Mouse (Mus musculus) embryonic facial prominence, embryonic 12.5 days (tissue): Measurements from ENCODE around the gene Ebpl. TPM values are rescaled to one million over a fixed set of nuclear protein-coding genes. Genes with fewer than 3 reads are reported as not detected.

Experiments
- ATAC-seq: fragments of 200-750 bp; cut with Nextera tagmentation; 2 replicates; pipeline ENCODE4 v1.8.0; 2017; ENCODE audit not compliant: insufficient number of reproducible peaks, insufficient read depth, low FRiP score, low TSS enrichment
- H3K27ac ChIP-seq: fragments of 300-500 bp; sonication (generic); 2 replicates; pipeline ENCODE4 v1.5.1; 2016; ENCODE audit warnings: mild to moderate bottlenecking
- H3K27me3 ChIP-seq: fragments of 300-500 bp; sonication (generic); 2 replicates; pipeline ENCODE4 v1.6.1; 2016; ENCODE audit warnings: mild to moderate bottlenecking, moderate library complexity
- H3K36me3 ChIP-seq: fragments of 300-500 bp; sonication (generic); 2 replicates; pipeline ENCODE4 v1.6.1; 2016; ENCODE audit warnings: mild to moderate bottlenecking
- H3K4me1 ChIP-seq: fragments of 300-500 bp; sonication (generic); 2 replicates; pipeline ENCODE4 v1.6.1; 2016
- H3K4me2 ChIP-seq: fragments of 300-500 bp; sonication (generic); replicated peaks from 2 replicates; pipeline ENCODE4 v1.6.1; 2016; ENCODE audit warnings: mild to moderate bottlenecking, moderate library complexity
- H3K4me3 ChIP-seq: fragments of 300-500 bp; sonication (generic); 2 replicates; pipeline ENCODE4 v1.5.1; 2016; ENCODE audit warnings: mild to moderate bottlenecking
- H3K9ac ChIP-seq: fragments of 300-500 bp; sonication (generic); 2 replicates; pipeline ENCODE4 v1.6.1; 2016; ENCODE audit warnings: mild to moderate bottlenecking, moderate library complexity
- H3K9me3 ChIP-seq: fragments of 300-500 bp; sonication (generic); 2 replicates; pipeline ENCODE4 v1.6.1; 2016; ENCODE audit warnings: mild to moderate bottlenecking, moderate library complexity
- WGBS: fragments of 180-500 bp; shearing (Covaris S2); methylation state at CpG from one replicate; pipeline ENCODE4 v1.1.7; 2016; 5-methylcytosine and 5-hydroxymethylcytosine counted together
- polyA plus RNA-seq: library from polyadenylated mRNA; unstranded; fragments of >200 nt; fragmentation: Nextera tagmentation; extraction: Ambion mirVana; gene quantifications from 2 replicates; pipeline ENCODE4 v1.2.1, GENCODE M21; 2016

The Ebpl gene
- polyA plus RNA-seq, 1 experiment from 2014 or later: 13.9 TPM

DNA sequence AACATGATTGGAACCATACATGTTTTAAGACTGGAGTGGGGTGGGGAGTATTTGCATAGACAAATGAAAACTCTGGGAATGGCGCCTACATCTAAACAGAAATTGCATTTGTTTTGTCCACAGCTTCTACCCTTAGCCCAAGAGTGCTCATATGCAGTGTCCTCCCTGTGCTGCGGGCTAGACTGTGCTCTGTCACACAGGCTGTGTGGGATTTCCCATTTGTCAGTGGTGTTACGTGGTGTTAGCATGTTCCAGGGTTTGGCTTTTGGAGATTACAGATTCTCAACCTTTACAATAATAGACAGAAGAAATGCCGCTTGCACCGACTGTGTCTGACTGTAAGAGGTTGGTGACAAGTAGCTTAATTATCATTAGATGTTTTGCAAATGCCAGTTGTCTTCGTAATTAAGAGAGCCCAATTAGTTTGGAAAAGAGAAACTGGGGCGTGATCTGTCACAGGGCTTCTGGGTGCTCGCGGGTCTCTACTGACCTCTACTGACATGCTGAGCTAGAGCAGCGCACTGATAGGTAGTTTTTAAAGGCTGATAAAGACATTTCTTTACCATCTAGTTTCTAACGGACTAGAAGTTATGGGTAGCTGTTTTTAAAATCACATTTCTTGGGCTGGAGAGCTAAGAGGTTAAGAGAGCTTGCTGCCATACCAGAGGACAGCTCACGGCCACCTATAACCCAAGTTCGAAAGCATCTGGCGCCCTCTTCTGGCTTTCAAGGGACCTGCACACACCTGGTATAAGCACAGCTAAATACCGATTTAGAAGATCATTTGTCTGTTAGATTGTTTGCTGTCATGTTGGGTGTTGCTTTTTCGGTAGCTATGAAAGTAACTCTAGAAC is 66.1 kb downstream of the Ebpl start:
- no peaks in the 10 kb centered on the region for H3K27me3 ChIP-seq
- H3K4me2 ChIP-seq: 0 out of 2 replicates have a peak overlapping the region, but pooled peaks have one; percentile 13
- H3K36me3 ChIP-seq: no peaks in the 10 kb centered on the region
- H3K9ac ChIP-seq: no peak overlapping the region
- no peak overlapping the region for H3K4me3 ChIP-seq
- no peaks in the 10 kb centered on the region for H3K9me3 ChIP-seq
- no peak overlapping the region for H3K27ac ChIP-seq
- 50% methylated on average over 16 of the region's 16 CpGs for WGBS
- ATAC-seq: no peak
- H3K4me1 ChIP-seq: no peaks in the 10 kb centered on the region

GRCm38 (mm10) chr14:61290664-61291063 is 69.6 kb downstream of the Ebpl start:
- Histone ChIP-seq H3K27me3 (no peaks in the 10 kb centered on the region), H3K4me1 (no peaks in the 10 kb centered on the region), H3K27ac (no peak overlapping the region), H3K36me3 (no peaks in the 10 kb centered on the region), H3K4me3 (no peak overlapping the region), H3K9ac (no peak overlapping the region), H3K4me2 (no peak overlapping the region), H3K9me3 (no peaks in the 10 kb centered on the region)
- no peak for ATAC-seq
- WGBS: 74% methylated on average over 3 of the region's 3 CpGs

DNA sequence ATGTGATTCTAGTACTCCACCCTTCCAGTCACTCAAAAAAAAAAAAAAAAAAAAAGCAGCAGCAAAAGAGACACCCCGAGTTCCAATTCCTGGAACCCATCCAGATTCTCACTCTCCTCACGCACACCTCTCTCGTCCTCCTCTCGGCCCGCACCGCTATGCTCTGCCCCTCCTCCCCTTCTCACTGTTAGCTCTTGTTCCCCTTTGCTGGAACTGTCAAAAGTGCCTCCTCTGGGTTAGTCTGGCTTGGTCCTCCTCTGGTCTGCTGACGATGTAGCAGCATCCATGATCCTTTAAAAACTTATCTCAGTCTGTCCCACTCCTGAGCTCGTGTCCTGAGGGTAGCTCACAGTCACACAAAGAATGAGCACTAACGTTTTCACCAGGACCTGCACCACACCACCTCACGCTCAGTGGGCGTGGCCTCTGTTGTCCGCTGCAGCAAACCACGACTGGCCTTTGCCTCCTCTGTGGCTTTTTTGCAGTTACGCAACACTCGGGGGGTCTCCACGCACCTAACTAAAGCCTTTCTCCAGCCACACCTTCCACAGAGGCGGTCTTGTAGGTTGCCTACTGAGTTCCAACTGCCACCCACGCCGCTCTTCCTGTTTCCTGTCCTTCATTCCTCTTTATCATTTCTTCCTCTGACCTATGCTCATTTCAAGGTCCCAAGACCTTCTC is 71.5 kb downstream of the Ebpl start:
- H3K36me3 ChIP-seq: no peaks in the 10 kb centered on the region
- no peak overlapping the region for H3K4me2 ChIP-seq
- no peak overlapping the region for H3K4me3 ChIP-seq
- 71% methylated on average over 19 of the region's 19 CpGs for WGBS
- H3K27ac ChIP-seq: no peak overlapping the region
- H3K9me3 ChIP-seq: no peaks in the 10 kb centered on the region
- H3K27me3 ChIP-seq: no peaks in the 10 kb centered on the region
- no peak overlapping the region for H3K9ac ChIP-seq
- ATAC-seq: no peak
- H3K4me1 ChIP-seq: no peaks in the 10 kb centered on the region

Other genes starting within 250 kb of the Ebpl start
- 4.4 and 4.5 TPM in 2 replicates for gene Sacs, start 222.0 kb downstream of the Ebpl start, polyA plus RNA-seq
- 2.0 and 2.3 TPM in 2 replicates for gene Sgcg, start 101.9 kb downstream of the Ebpl start, polyA plus RNA-seq
- gene Arl11, start 50.7 kb downstream of the Ebpl start, polyA plus RNA-seq: 0.38 and 0.41 TPM in 2 replicates
- 69.0 and 71.7 TPM in 2 replicates for gene Kpna3, start 79.4 kb upstream of the Ebpl start, polyA plus RNA-seq
- gene Spryd7, start 196.4 kb upstream of the Ebpl start, polyA plus RNA-seq: 17.3 and 18.0 TPM in 2 replicates
- 26.9 TPM in 2 replicates for gene Trim13, start 237.8 kb upstream of the Ebpl start, polyA plus RNA-seq
- gene Kcnrg, start 247.0 kb upstream of the Ebpl start, polyA plus RNA-seq: 0.74 and 1.0 TPM in 2 replicates